In genomic region chr16:10976202-10976631, GRCm38 (mm10) we compare ENCODE assay signal across 8 mouse cellular contexts.
DNase-seq lines count a peak whose midpoint lies in the region; ATAC-seq and TF ChIP-seq lines count a peak whose summit lies in the region.

No protein-coding gene starts in this region.

- 73% methylated on average over 11 of the region's 11 CpGs for WGBS in thymus, adult 2 months

- TF ChIP-seq CTCF in thymus, adult 2 months (IDR thresholded peaks at IDR 0.05; ENCODE audit: borderline replicate concordance, control insufficient read depth, extremely low read depth, insufficient read depth, low read length, poor library complexity), result no peak

- H3K27ac ChIP-seq in thymus, adult 2 months (ENCODE audit: control insufficient read depth, insufficient read depth, low read length), result no peak overlapping the region

- H3K27me3 ChIP-seq in thymus, adult 2 months (ENCODE audit: control insufficient read depth, insufficient read depth, low read length), result no peaks in the 10 kb centered on the region

- peak; percentile 39; the same call in 1 of the 2 replicates for ATAC-seq in frontal cortex, adult (ENCODE audit: low TSS enrichment)

- DNase-seq in frontal cortex, adult 2 months (ENCODE audit: extremely low spot score in 1 of 2, low spot score in 1 of 2), result no peak
- DNase-seq in adrenal gland, postnatal 25 days, result peak; percentile 19
- peak; percentile 34 to 44 for DNase-seq in kidney, adult 8-10 months
- peak; percentile 62 to 71 for DNase-seq in lung, postnatal 4 days
- DNase-seq in cerebellum, postnatal 4 days (ENCODE audit: low spot score in 2 of 2), result no peak
- DNase-seq in thymus, adult 2 months, result no peak
- DNase-seq in right cerebral cortex, adult 2 months (ENCODE audit: low spot score in 2 of 2), result no peak

- TF ChIP-seq POLR2A in thymus, adult 2 months (IDR thresholded peaks at IDR 0.05; ENCODE audit: control insufficient read depth, extremely low read depth, insufficient read depth, low read length, poor library complexity), result no peak

- H3K36me3 ChIP-seq in thymus, adult 2 months (ENCODE audit: control insufficient read depth, insufficient read depth, low read length), result no peaks in the 10 kb centered on the region

- H3K4me3 ChIP-seq in thymus, adult 2 months (ENCODE audit: control insufficient read depth, insufficient read depth, low read length), result no peak overlapping the region

- H3K4me1 ChIP-seq in thymus, adult 2 months (replicated peaks; ENCODE audit: control insufficient read depth, insufficient read depth, low read length), result peaks cover 25% of the 10 kb centered on the region

Comparison
In these comparisons a context has a peak if more than half of its experiments do, and no peak if none do; other contexts are left out.
1. DNase-seq: peak in adrenal gland, postnatal 25 days (single experiment), kidney, adult 8-10 months (2 of 2) and lung, postnatal 4 days (2 of 2); none in frontal cortex, adult 2 months (0 of 2), cerebellum, postnatal 4 days (0 of 2), thymus, adult 2 months (single experiment) and right cerebral cortex, adult 2 months (0 of 2).